Mouse (Mus musculus): ENCODE data around the gene Mtg1. TPM values are rescaled to one million over a fixed set of nuclear protein-coding genes. Genes with fewer than 3 reads are reported as not detected.
A peak's percentile ranks its signal among the peaks of the same experiment; 100 is the strongest.

The Mtg1 gene
- polyA plus RNA-seq, 1 experiment = 11.3 TPM

- Histone ChIP-seq H3K4me3 (ENCODE audit: control insufficient read depth, low read depth, low read length) (no peak overlapping the region), H3K4me1 (ENCODE audit: control insufficient read depth, insufficient read depth, low read length) (no peaks in the 10 kb centered on the region; the same call in 1 of the 2 replicates), H3K27me3 (ENCODE audit: control insufficient read depth, insufficient read depth, low read length) (no peaks in the 10 kb centered on the region), H3K36me3 (ENCODE audit: control insufficient read depth, insufficient read depth, low read length) (no peaks in the 10 kb centered on the region), H3K27ac (ENCODE audit: control insufficient read depth, insufficient read depth, low read depth, low read length) (no peak overlapping the region)
- TF ChIP-seq POLR2A (IDR thresholded peaks at IDR 0.05; ENCODE audit: control insufficient read depth, low read depth, low read length) (no peak), CTCF (IDR thresholded peaks at IDR 0.05; ENCODE audit: control insufficient read depth, insufficient read depth, insufficient replicate concordance, low read depth, low read length) (no peak)
Observed at GRCm38 (mm10) chr7:140101498-140101897, 35.9 kb upstream of the Mtg1 start.

GRCm38 (mm10) chr7:140101993-140102860 lies 35.1 kb upstream of the Mtg1 start, which contains the start of gene Fuom:
Gene Fuom (minus strand): TSS chr7:140102441.
- no peaks in the 10 kb centered on the region; the same call in 1 of the 2 replicates for H3K4me1 ChIP-seq (ENCODE audit: control insufficient read depth, insufficient read depth, low read length)
- no peak within 1 kb of the TSS for H3K27ac ChIP-seq (ENCODE audit: control insufficient read depth, insufficient read depth, low read depth, low read length)
- H3K4me3 ChIP-seq (ENCODE audit: control insufficient read depth, low read depth, low read length) = peak within 1 kb of the TSS; percentile 62
- no peaks in the 10 kb centered on the region for H3K36me3 ChIP-seq (ENCODE audit: control insufficient read depth, insufficient read depth, low read length)
- TF ChIP-seq POLR2A (IDR thresholded peaks at IDR 0.05; ENCODE audit: control insufficient read depth, low read depth, low read length) (no peak), CTCF (IDR thresholded peaks at IDR 0.05; ENCODE audit: control insufficient read depth, insufficient read depth, insufficient replicate concordance, low read depth, low read length) (no peak)
- H3K27me3 ChIP-seq (ENCODE audit: control insufficient read depth, insufficient read depth, low read length) = no peaks in the 10 kb centered on the region

GRCm38 (mm10) chr7:140104009-140104408 lies 33.4 kb upstream of the Mtg1 start:
- no peak overlapping the region for H3K4me3 ChIP-seq (ENCODE audit: control insufficient read depth, low read depth, low read length)
- H3K27ac ChIP-seq (ENCODE audit: control insufficient read depth, insufficient read depth, low read depth, low read length) = no peak overlapping the region
- no peaks in the 10 kb centered on the region; the same call in 1 of the 2 replicates for H3K4me1 ChIP-seq (ENCODE audit: control insufficient read depth, insufficient read depth, low read length)
- H3K27me3 ChIP-seq (ENCODE audit: control insufficient read depth, insufficient read depth, low read length) = no peaks in the 10 kb centered on the region
- TF ChIP-seq CTCF (IDR thresholded peaks at IDR 0.05; ENCODE audit: control insufficient read depth, insufficient read depth, insufficient replicate concordance, low read depth, low read length) (no peak), POLR2A (IDR thresholded peaks at IDR 0.05; ENCODE audit: control insufficient read depth, low read depth, low read length) (no peak)
- no peaks in the 10 kb centered on the region for H3K36me3 ChIP-seq (ENCODE audit: control insufficient read depth, insufficient read depth, low read length)

- H3K36me3 ChIP-seq (ENCODE audit: control insufficient read depth, insufficient read depth, low read length) = no peaks in the 10 kb centered on the region
- H3K4me3 ChIP-seq (ENCODE audit: control insufficient read depth, low read depth, low read length) = no peak overlapping the region
- H3K4me1 ChIP-seq (ENCODE audit: control insufficient read depth, insufficient read depth, low read length) = no peaks in the 10 kb centered on the region
- no peaks in the 10 kb centered on the region for H3K27me3 ChIP-seq (ENCODE audit: control insufficient read depth, insufficient read depth, low read length)
- H3K27ac ChIP-seq (ENCODE audit: control insufficient read depth, insufficient read depth, low read depth, low read length) = no peak overlapping the region
- TF ChIP-seq CTCF (IDR thresholded peaks at IDR 0.05; ENCODE audit: control insufficient read depth, insufficient read depth, insufficient replicate concordance, low read depth, low read length) = no peak
- TF ChIP-seq POLR2A (IDR thresholded peaks at IDR 0.05; ENCODE audit: control insufficient read depth, low read depth, low read length) = no peak
Observed at GRCm38 (mm10) chr7:140111943-140112342, 25.4 kb upstream of the Mtg1 start.

- no peaks in the 10 kb centered on the region for H3K4me1 ChIP-seq (ENCODE audit: control insufficient read depth, insufficient read depth, low read length)
- H3K4me3 ChIP-seq (ENCODE audit: control insufficient read depth, low read depth, low read length) = peak within 1 kb of the TSS; percentile 86
- TF ChIP-seq POLR2A (IDR thresholded peaks at IDR 0.05; ENCODE audit: control insufficient read depth, low read depth, low read length) = no peak
- TF ChIP-seq CTCF (IDR thresholded peaks at IDR 0.05; ENCODE audit: control insufficient read depth, insufficient read depth, insufficient replicate concordance, low read depth, low read length) = no peak
- H3K27me3 ChIP-seq (ENCODE audit: control insufficient read depth, insufficient read depth, low read length) = no peaks in the 10 kb centered on the region
- H3K36me3 ChIP-seq (ENCODE audit: control insufficient read depth, insufficient read depth, low read length) = no peaks in the 10 kb centered on the region
- H3K27ac ChIP-seq (ENCODE audit: control insufficient read depth, insufficient read depth, low read depth, low read length) = peak within 1 kb of the TSS; percentile 80
Observed at GRCm38 (mm10) chr7:140115583-140116328, 21.6 kb upstream of the Mtg1 start, which contains the start of gene Paox. Gene Paox (plus strand): TSS chr7:140115799.

- Histone ChIP-seq H3K27me3 (ENCODE audit: control insufficient read depth, insufficient read depth, low read length) (no peaks in the 10 kb centered on the region), H3K4me1 (ENCODE audit: control insufficient read depth, insufficient read depth, low read length) (no peaks in the 10 kb centered on the region), H3K4me3 (ENCODE audit: control insufficient read depth, low read depth, low read length) (peak within 1 kb of the TSS; percentile 86), H3K27ac (ENCODE audit: control insufficient read depth, insufficient read depth, low read depth, low read length) (peak within 1 kb of the TSS; percentile 80), H3K36me3 (ENCODE audit: control insufficient read depth, insufficient read depth, low read length) (no peaks in the 10 kb centered on the region)
- TF ChIP-seq POLR2A (IDR thresholded peaks at IDR 0.05; ENCODE audit: control insufficient read depth, low read depth, low read length) = peak; percentile 78
- no peak for TF ChIP-seq CTCF (IDR thresholded peaks at IDR 0.05; ENCODE audit: control insufficient read depth, insufficient read depth, insufficient replicate concordance, low read depth, low read length)
Observed at GRCm38 (mm10) chr7:140116329-140117054, 20.9 kb upstream of the Mtg1 start, which contains the start of gene Echs1. Gene Echs1 (minus strand): TSS chr7:140116476.
